Mouse (Mus musculus) bone marrow, adult 2 months (tissue): ENCODE measurements at regions not wholly inside any gene's neighbourhood (a gene's known extent, or its start where the extent isn't known, plus 50 kb on each side); places are given as distances from the start of the nearest gene placed in this dataset.

Source experiments
- H3K27ac ChIP-seq: fragments of 200-500 bp; 2 replicates; pipeline ENCODE4 v1.5.1; 2012; ENCODE audit warnings: low read depth, mild to moderate bottlenecking, control low read depth, inconsistent platforms, low read length; ENCODE audit not compliant: control insufficient read depth, poor library complexity, insufficient read depth
- H3K4me1 ChIP-seq: fragments of 200-500 bp; 2 replicates; pipeline ENCODE4 v1.6.1; 2011; ENCODE audit warnings: low read length; ENCODE audit not compliant: control insufficient read depth, insufficient read depth
- H3K4me3 ChIP-seq: fragments of 200-500 bp; replicated peaks from 2 replicates; pipeline ENCODE3; 2011; ENCODE audit warnings: mild to moderate bottlenecking, low read depth, low read length, control low read depth; ENCODE audit not compliant: control insufficient read depth
- CTCF ChIP-seq: fragments of 200-500 bp; IDR thresholded peaks from 2 replicates; pipeline ENCODE4 v1.5.1; 2011; ENCODE audit warnings: low read length, control low read depth; ENCODE audit not compliant: control insufficient read depth, insufficient read depth
- POLR2A ChIP-seq: fragments of 200-500 bp; IDR thresholded peaks from 2 replicates; pipeline ENCODE4 v1.6.1; 2011; ENCODE audit warnings: low read depth, mild to moderate bottlenecking, control low read depth, low read length, borderline replicate concordance; ENCODE audit not compliant: control insufficient read depth
- WGBS: fragments of 180-500 bp; shearing (Covaris S2); methylation state at CpG from one replicate; pipeline ENCODE4 v1.1.7; 2018; 5-methylcytosine and 5-hydroxymethylcytosine counted together

DNA sequence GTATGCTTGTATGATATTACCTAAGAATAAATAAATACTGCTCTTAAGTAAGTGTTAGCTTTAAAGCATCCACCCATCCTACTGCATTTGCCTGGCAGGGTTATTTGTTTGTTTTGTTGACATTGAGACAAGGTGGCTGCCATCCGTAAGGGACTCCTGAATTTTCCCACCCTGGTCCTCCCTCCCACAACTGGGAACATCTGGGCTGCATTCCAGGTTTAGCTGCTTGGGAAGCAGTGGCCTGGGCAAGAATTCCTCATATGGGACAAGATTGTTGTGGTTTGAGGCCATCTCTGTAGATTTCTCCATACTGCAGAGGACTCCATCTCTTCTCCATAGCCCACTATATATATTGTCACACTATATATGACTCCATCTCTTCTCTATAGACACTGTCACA is 125.3 kb downstream of the Gas1 start:
- TF ChIP-seq CTCF (no peak), POLR2A (no peak)
- H3K27ac ChIP-seq = no peak overlapping the region
- 80% methylated on average over 1 of the region's 1 CpGs for WGBS
- peaks cover 2% of the 10 kb centered on the region; the same call in 1 of the 2 replicates for H3K4me1 ChIP-seq
- H3K4me3 ChIP-seq = no peak overlapping the region

DNA sequence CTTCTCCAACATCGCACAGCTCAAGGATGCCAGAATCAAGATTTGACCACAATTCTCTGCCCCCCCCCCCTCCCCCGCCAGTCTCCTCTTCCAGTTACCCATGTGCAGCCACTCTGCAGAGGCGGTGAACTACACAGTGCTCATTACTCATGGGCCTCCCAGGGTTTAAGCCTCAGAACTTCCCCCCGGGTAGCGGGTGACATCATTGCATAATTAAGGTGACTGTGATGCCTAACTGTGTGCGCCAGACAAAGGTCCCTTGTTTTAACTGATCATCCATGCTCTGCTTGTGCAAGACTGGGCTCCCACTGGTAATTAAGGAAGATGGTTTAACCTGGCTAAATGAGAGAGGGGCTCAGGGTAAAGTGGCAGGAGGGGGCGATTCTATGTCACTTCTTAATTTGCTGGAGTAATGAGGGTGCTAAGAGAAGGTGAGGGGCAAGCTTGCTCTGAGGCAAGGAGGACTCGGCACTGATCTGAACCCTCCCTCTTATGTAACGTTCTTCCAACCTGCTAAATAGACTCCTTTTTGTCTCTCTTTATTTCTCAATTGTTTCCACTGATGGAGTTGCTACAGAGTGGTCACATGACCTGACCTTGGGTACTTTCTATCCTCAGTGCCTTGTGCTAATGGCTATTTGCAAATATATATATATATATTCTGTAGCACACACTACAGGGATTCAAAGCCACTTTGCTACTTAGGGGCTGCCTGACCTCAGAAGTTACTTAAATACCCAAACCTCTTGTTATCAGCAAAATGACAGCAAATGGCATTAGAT is 126.2 kb downstream of the Gas1 start:
- H3K4me1 ChIP-seq = peaks cover 2% of the 10 kb centered on the region; the same call in 1 of the 2 replicates
- no peak overlapping the region for H3K4me3 ChIP-seq
- TF ChIP-seq CTCF = no peak
- TF ChIP-seq POLR2A = no peak
- 51% methylated on average over 9 of the region's 9 CpGs for WGBS
- no peak overlapping the region for H3K27ac ChIP-seq

DNA sequence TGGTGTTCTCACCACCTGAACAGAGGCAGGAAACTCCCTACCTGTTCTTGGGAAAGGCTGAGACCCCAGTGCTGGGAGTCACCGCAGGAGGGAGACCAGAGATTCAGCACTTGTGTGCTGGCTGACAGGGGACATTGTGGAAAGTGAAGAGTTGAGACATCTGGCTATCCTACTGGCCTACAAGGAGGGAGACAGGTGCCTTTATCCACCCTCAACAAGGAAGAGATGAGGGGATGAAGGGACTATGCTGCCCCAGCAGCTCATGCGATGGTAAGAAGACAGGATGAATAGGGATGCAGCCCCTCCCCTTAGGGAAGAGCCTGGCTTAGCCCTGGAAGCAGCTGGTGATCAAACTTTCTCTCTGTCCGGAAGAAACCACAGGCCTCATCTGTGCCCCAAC is 127.5 kb downstream of the Gas1 start:
- H3K4me1 ChIP-seq = peaks cover 2% of the 10 kb centered on the region; the same call in 1 of the 2 replicates
- no peak overlapping the region for H3K27ac ChIP-seq
- TF ChIP-seq CTCF (no peak), POLR2A (no peak)
- no peak overlapping the region for H3K4me3 ChIP-seq
- 76% methylated on average over 3 of the region's 3 CpGs for WGBS

DNA sequence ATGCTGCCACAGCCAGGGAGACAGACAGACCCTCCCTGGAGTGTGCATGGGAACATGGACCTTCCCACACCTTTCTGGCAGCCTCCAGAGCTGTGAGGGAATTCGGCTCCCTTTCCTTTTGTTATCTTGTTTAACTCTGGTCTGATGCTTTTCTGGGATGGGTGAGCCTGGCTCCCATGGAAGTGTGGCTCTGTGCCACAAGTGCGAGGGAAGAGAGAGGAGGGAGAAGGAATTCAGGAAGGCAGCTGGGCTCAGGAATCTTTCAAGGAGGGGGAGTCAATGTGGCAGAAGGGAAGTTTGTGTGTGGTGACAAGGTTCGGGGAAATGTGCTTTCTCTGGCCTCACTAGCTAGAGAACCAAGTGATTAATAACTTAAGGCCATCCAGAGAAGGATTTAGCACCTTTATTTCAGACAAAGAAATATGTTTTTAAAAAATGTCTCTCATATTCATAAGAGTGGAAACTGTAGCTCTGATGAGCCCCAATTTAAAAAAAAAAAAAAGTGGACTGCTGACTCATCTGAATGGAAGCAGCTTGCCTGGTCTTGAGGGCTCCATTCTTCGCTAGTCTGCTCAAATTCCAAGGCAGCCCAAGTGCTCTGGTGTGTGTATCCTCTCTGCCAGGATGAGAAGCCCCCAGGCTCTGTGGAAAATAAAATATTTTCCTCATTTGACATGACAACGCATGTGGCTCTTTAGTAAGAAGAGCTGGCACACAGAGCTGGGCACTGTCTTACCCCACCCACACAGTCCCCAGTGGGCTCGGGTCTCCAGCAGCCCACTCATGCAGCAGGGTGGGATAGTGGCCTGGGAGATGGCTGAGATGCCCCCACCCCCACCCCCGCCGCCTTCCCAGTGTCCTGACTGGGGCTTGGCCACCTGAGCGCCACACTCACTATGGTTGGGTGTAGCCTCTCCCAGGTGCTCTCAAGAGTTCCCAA is 129.1 kb downstream of the Gas1 start:
- no peak overlapping the region for H3K27ac ChIP-seq
- H3K4me3 ChIP-seq = no peak overlapping the region
- TF ChIP-seq CTCF (no peak), POLR2A (no peak)
- WGBS = 63% methylated on average over 9 of the region's 9 CpGs
- peaks cover 2% of the 10 kb centered on the region; the same call in 1 of the 2 replicates for H3K4me1 ChIP-seq

DNA sequence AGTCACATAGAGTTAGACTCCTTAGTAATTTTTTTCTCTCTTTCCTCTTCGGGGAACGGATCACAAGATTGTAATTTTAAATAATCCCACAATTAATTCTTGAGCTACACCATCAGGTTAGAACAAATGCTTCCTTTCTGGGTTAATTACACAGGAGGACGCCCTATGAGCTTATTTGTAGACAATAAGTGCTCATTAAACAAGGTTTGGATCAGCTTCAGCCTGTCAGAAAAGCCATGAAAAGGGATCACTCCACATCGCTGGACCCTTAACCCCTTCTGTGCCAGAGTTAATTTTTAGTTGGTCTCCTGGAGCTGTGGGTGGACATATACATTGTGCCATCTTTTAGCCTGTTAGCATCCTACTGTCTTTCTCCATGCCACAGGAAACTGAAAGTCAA is 131.4 kb downstream of the Gas1 start:
- TF ChIP-seq POLR2A (no peak), CTCF (no peak)

DNA sequence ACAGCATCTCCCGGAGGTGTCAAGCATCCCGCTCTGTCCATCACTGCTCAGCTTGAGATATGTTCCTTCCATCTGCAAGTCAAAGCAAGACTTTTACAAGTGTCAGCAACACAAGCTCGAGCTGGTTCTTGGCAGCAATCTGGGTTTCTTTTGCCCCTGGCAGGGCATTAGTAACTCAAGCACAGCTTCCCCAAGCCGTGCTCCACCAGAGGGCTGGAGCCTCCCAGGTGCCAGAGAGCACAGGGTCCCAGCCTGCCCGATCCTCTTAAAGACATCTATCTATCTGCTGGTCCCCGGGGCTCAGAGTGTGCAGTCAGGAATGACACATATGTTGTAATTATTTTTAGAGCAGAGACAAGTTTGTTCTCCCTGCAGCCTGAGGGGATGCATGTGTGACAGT is 132.3 kb downstream of the Gas1 start:
- TF ChIP-seq CTCF = no peak
- no peak for TF ChIP-seq POLR2A
- 54% methylated on average over 6 of the region's 6 CpGs for WGBS
- Histone ChIP-seq H3K27ac (no peak overlapping the region), H3K4me3 (no peak overlapping the region), H3K4me1 (peaks cover 2% of the 10 kb centered on the region; the same call in 1 of the 2 replicates)

More for the DNA sequence above, 131.4 kb downstream of the Gas1 start:
- peaks cover 2% of the 10 kb centered on the region; the same call in 1 of the 2 replicates for H3K4me1 ChIP-seq
- H3K4me3 ChIP-seq = no peak overlapping the region
- 64% methylated on average over 4 of the region's 4 CpGs for WGBS
- no peak overlapping the region for H3K27ac ChIP-seq

DNA sequence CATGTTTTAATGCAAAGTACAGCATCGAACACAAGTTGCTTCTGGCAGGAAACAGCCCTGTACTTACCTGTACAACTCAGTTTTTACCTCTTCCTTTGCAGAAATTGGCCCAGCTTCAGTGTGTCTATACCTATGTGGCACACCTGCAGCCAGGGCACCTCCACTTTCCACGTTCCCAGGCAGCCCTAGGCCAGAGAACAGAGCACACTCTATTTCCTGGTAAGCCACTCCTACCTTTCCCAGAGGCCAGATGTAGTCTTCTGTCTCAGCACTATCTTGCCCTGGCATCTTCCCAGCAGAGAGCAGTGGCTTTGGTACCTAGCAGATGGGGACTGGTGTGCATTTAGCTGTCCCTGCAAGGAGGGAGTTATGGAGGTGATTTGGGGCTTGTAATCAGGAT is 134.7 kb downstream of the Gas1 start:
- Histone ChIP-seq H3K4me1 (no peaks in the 10 kb centered on the region), H3K4me3 (no peak overlapping the region), H3K27ac (no peak overlapping the region)
- 64% methylated on average over 2 of the region's 2 CpGs for WGBS
- no peak for TF ChIP-seq CTCF
- no peak for TF ChIP-seq POLR2A

DNA sequence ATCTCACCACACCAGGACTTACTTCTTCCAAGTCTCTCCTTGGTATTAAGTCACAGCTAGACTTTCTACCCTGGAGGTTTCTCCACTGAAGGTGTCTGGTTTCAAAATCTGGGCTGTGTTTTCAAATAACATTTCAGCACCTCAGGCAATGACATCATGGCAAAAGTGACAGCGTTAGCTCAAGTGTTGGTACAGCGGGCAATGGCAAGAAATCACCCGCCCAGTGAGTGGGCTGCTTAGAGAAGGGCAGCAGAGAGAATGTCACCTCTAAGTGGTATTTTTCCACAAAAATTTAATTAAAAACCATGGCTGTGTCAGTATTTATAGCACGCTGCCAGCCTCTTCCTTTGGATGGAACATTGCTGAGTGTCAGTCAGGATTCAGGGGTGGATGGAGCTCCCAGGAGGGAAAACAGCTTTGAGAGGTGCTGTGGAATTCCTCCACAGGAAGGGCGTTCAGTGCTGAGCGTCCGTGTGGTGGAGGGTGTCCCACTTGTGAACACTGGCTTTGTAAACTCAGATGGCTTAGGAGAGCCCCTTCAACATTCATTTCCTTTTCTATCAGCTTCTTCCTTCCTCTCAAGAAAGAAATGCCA is 141.5 kb downstream of the Gas1 start:
- H3K4me1 ChIP-seq = no peaks in the 10 kb centered on the region
- H3K27ac ChIP-seq = no peak overlapping the region
- WGBS = 74% methylated on average over 7 of the region's 7 CpGs
- H3K4me3 ChIP-seq = no peak overlapping the region
- TF ChIP-seq POLR2A (no peak), CTCF (no peak)
